Mouse (Mus musculus) lung, postnatal 10 days (tissue): ENCODE results near the gene Trmt61a.
"Not testable (repeated sequence)": the region's sequence is repeated elsewhere in the genome, so short reads cannot be mapped to it uniquely, and the experiment has no call there.

Source experiments
- DNase-seq: peaks from one replicate; pipeline ENCODE4 v3.0.0; 2021

Trmt61a gene

GRCm38 (mm10) chr12:111677882-111678669, at the start of gene Trmt61a:
Trmt61a (plus strand) TSS chr12:111678105.
- DNase-seq: peak; percentile 95

GRCm38 (mm10) chr12:111648061-111648645, 29.8 kb upstream of the Trmt61a start:
- peak; percentile 78 for DNase-seq

GRCm38 (mm10) chr12:111652953-111653352, 25.0 kb upstream of the Trmt61a start:
- DNase-seq: no peak

GRCm38 (mm10) chr12:111653434-111653833, 24.5 kb upstream of the Trmt61a start:
- DNase-seq: peak; percentile 83

DNA sequence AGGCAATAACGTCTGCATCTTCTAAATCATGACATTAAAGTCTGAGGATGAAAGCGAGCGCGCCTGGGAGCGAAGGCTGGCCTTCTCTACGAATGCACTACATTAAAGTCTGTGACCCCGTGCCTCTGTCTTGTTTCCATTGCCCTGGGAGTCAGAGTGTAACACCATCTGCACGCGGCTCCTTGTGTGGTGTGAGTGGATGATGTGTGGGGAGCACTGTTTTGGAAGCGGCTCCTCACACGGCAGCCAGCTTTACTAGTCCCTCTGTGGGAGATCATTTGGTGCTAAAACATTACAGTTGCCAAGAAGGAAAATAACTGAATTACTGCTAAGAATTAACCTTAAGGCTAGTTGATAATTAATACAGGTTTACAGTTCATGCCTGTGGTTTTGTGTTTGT, 22.2 kb upstream of the Trmt61a start:
- no peak for DNase-seq

DNA sequence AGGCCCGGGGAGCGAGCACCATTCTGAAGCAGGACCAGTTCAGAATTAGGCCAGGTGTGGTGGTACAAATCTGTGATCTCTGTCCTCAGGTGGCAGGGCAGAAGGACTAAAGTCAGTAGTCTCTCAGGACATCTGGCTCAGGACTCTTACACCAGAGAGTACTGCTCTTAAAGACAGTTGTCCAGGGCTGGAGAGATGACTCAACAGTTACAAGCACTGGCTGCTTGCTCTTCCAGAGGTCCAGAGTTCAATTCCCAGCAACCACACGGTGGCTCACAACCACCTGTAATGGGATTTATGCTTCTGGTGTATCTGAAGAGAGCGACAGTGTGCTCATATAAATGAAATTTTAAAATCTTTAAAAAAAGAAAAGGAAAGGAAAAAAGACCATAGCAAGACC, 18.6 kb upstream of the Trmt61a start:
- DNase-seq: no peak

- DNase-seq: no peak
Measured at GRCm38 (mm10) chr12:111660628-111661027, 17.3 kb upstream of the Trmt61a start.

- DNase-seq: not testable (repeated sequence)
Measured at GRCm38 (mm10) chr12:111661554-111661953, 16.4 kb upstream of the Trmt61a start.

- no peak for DNase-seq
Measured at GRCm38 (mm10) chr12:111663228-111664143, 14.4 kb upstream of the Trmt61a start.

GRCm38 (mm10) chr12:111664144-111664634, 13.7 kb upstream of the Trmt61a start:
- peak; percentile 80 for DNase-seq

DNA sequence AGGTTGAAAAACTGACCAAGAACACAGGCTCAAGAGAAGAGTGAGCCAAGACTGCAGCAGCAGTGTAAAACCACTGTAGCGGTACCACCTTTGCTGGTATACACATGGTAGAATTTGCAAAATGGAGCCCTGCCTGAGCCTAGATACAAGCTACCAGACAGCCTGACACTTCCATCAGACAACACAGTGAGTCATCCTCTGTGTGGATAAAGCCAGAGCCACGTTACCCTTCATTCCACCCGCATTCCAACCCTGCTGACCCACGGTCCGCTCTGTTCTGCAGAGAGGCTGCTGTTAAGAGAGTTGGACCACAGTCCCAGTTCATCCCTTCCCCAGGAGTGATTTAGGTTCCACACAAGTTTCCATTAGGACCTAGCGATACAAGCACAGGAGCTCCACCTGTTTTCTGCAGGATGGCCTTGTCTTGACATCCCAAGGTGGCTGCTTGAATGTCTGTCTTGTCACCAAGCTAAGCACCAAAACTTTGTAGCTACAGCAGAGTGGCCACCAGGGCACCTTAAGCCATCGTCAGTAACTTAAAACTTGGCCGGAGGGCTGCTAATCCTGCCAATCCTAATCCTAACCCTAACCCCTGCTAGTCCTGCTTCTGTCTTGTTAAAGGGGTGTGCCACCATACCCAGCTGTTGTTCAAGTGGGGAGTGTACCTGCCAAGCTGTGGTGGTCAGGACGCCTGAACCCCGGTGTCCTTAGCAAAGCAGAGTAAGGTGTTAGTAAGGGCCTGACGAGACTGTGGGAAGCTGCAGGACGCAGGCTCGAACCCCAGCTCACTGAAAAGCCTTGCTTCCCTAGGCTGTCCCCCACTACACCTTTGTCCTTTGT, 12.6 kb upstream of the Trmt61a start:
- peak; percentile 53 for DNase-seq

GRCm38 (mm10) chr12:111666380-111666779, 11.5 kb upstream of the Trmt61a start:
- DNase-seq: no peak

GRCm38 (mm10) chr12:111667421-111667820, 10.5 kb upstream of the Trmt61a start:
- no peak for DNase-seq

- DNase-seq: peak; percentile 98
Measured at GRCm38 (mm10) chr12:111668457-111668912, 9.4 kb upstream of the Trmt61a start.

DNA sequence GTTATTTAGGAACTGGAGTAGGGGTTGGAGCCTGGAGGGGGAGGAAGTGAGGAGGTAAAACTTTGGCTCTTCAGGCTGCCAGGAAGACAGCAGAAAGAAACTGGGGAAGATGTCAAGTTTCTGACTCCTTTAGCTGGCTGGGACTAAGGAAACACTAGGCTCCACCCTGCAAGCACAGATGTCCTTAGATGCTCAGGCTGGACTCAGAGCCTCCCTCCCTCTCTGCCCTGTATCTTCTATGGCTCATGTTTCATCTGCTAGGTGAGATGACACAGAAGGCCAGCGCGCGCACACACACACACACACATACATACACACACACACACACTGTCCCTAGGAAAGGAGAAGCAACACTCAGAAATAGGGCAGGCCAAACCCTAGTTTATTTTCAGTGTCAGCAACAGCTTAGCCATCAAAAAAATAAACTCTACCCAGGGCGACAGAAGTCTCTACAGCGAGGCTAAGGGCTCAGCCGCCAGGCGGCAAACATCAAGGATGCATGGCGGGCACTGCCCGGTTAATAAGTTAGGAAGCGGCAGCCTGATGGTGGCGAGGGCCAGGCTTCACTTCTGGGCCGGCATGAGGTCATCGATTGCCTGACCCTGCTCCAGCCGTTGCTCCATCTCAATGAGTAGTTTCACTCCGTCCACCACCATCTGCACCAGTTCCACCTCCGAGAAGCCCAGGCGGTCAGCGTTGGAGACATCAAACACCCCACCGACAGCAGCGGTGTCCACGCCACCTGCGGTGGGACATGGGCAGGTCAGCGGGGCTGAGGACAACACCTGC, 8.7 kb upstream of the Trmt61a start:
- peak; percentile 64 for DNase-seq

DNA sequence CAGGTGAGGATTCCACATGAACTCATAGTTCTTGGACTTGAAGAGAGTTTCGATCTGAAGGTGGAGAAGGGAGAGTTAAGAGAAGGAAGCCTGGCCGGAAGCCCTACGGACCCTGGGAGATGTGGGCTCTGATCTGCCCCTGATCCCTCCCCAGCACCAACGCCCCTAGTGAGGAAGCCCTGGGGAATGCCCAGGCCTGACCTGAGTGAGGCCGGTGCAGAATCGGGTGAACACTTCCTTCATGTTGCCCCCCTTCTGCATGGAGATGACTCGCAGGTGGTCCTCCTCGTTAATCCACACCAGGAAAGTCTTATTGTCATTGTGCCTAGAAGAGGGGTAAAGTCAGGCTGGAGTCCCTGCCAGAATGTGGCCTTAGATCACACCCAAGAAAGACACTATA, 7.9 kb upstream of the Trmt61a start:
- no peak for DNase-seq

GRCm38 (mm10) chr12:111670371-111670971, 7.4 kb upstream of the Trmt61a start:
- peak; percentile 58 for DNase-seq

DNA sequence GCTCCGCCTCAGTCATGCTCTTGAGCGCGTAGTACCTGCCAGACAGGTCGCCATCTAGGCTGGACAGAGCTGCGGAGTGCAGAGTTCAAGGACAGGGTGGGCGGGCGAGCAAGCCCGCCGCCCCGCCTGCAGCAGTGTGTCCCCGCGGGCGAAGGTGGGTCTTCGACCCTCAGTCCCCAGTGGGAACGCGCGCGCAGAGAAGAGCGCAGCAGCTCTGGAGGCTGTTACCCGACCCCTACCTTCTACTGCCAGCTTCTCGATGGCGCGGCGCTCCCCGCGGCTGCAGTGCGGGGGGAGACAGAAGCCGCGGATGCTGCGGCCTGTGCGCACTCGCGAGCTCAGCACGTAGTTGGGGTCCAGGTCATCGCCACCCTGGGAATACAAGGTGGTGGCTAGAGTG, 6.9 kb upstream of the Trmt61a start:
- DNase-seq: no peak

GRCm38 (mm10) chr12:111671431-111671902, 6.4 kb upstream of the Trmt61a start:
- DNase-seq: peak; percentile 78

GRCm38 (mm10) chr12:111672176-111672575, 5.7 kb upstream of the Trmt61a start, which contains the start of gene Ckb:
Ckb (minus strand) TSS chr12:111672338.
- DNase-seq: peak; percentile 86

- DNase-seq: no peak
Measured at GRCm38 (mm10) chr12:111672581-111672980, 5.3 kb upstream of the Trmt61a start.
